Mouse (Mus musculus) ES-E14 (cell line): ENCODE results near the gene Dusp19.

Experiments used
- CHD2 ChIP-seq: IDR thresholded peaks from 2 replicates; pipeline ENCODE4 v1.6.1; 2014; ENCODE audit warnings: mild to moderate bottlenecking, low read depth, low read length, inconsistent platforms
- HCFC1 ChIP-seq: IDR thresholded peaks from 2 replicates; pipeline ENCODE4 v1.6.1; 2012; ENCODE audit warnings: low read length, inconsistent platforms, borderline replicate concordance; ENCODE audit not compliant: insufficient read depth
- MAFK ChIP-seq: IDR thresholded peaks from 2 replicates; pipeline ENCODE4 v1.6.1; 2014; ENCODE audit warnings: mild to moderate bottlenecking, low read depth, low read length, inconsistent platforms; ENCODE audit not compliant: insufficient read depth
- ZC3H11A ChIP-seq: IDR thresholded peaks from 2 replicates; pipeline ENCODE4 v1.6.1; 2012; ENCODE audit warnings: low read depth, mild to moderate bottlenecking, inconsistent platforms, low read length, borderline replicate concordance
- ZNF384 ChIP-seq: IDR thresholded peaks from 2 replicates; pipeline ENCODE4 v1.6.1; 2012; ENCODE audit warnings: low read depth, low read length, inconsistent platforms

DNA sequence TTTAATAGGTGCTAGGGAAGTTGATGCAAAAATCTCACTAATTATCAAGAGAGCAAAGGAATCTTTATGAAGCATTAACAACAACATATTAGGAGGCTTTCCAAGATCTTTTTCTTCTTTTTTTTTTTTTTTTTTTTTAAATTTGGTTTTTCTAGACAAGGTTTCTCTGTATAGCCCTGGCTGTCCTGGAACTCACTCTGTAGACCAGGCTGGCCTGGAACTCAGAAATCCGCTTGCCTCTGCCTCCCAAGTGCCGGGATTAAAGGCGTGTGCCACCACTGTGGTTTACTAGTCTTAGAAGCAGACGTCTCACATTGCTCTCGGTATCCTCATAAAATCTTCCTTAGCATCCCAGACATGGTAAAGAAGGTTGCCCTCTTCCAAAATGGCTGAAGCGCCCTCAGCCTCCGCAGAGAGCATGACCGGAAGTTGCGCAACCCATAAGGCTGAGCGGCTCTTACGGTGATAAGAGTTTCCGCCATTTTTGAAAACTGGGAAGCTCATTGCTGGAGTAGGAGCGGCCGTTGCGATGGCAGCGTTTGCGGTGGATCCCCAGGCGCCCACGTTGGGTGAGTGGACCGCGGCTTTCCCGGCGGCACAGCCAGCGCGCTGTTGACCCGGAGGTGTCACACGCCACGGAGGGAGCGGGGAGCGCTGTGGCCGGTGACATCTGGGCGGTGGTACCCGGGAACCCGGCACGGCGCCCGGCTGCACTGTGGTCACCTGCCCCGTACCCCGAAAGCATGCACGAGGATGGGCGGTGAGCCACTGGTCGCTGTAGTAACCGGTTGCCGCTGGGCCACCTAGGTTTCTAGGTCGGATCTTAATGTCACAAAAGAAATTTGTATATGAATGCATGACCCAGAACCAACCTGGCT lies 21.8 kb downstream of the Dusp19 start:
- TF ChIP-seq MAFK = no peak
- TF ChIP-seq HCFC1 = peak; percentile 91
- TF ChIP-seq ZNF384 = peak; percentile 62; the same call in 1 of the 2 replicates
- no peak for TF ChIP-seq CHD2
- TF ChIP-seq ZC3H11A = no peak
